Mouse (Mus musculus) liver, postnatal 0 days (tissue): Measurements from ENCODE around the gene Pqlc3. TPM values are rescaled to one million over a fixed set of nuclear protein-coding genes. Genes with fewer than 3 reads are reported as not detected.
"Not testable (repeated sequence)": the region's sequence is repeated elsewhere in the genome, so short reads cannot be mapped to it uniquely, and the experiment has no call there.

Experiments
- ATAC-seq: fragments of 200-750 bp; cut with Nextera tagmentation; 2 replicates; pipeline ENCODE4 v1.8.0; 2017; ENCODE audit warnings: mild to moderate bottlenecking, moderate library complexity
- DNase-seq: peaks from one replicate; pipeline ENCODE4 v3.0.0-alpha.2; 2016
- H3K27ac ChIP-seq: fragments of 300-500 bp; sonication (generic); 2 replicates; pipeline ENCODE4 v1.5.1; 2014; ENCODE audit warnings: antibody characterized with exemption, moderate library complexity, mild to moderate bottlenecking, low read depth
- H3K27me3 ChIP-seq: fragments of 300-500 bp; sonication (generic); 2 replicates; pipeline ENCODE4 v1.6.1; 2014; ENCODE audit warnings: low read length, control low read depth, mixed read lengths; ENCODE audit not compliant: insufficient read depth
- H3K36me3 ChIP-seq: fragments of 300-500 bp; sonication (generic); replicated peaks from 2 replicates; pipeline ENCODE4 v1.6.1; 2014; ENCODE audit warnings: mild to moderate bottlenecking, control low read depth, low read length, moderate library complexity, mixed read lengths; ENCODE audit not compliant: insufficient read depth
- H3K4me1 ChIP-seq: fragments of 300-500 bp; sonication (generic); 2 replicates; pipeline ENCODE4 v1.6.1; 2014; ENCODE audit warnings: antibody characterized with exemption, mild to moderate bottlenecking, control low read depth; ENCODE audit not compliant: insufficient read depth
- H3K4me2 ChIP-seq: fragments of 300-500 bp; sonication (generic); 2 replicates; pipeline ENCODE4 v1.6.1; 2014; ENCODE audit warnings: low read depth, mild to moderate bottlenecking, low read length, moderate library complexity, mixed read lengths
- H3K4me3 ChIP-seq: fragments of 300-500 bp; sonication (generic); 2 replicates; pipeline ENCODE4 v1.5.1; 2014; ENCODE audit warnings: low read depth, low read length
- H3K9ac ChIP-seq: fragments of 300-500 bp; sonication (generic); replicated peaks from 2 replicates; pipeline ENCODE4 v1.6.1; 2014; ENCODE audit warnings: mild to moderate bottlenecking, moderate library complexity
- H3K9me3 ChIP-seq: fragments of 300-500 bp; sonication (generic); 2 replicates; pipeline ENCODE4 v1.6.1; 2016; ENCODE audit warnings: mild to moderate bottlenecking, control low read depth, low read length, mixed read lengths
- CTCF ChIP-seq: sonication (generic); IDR thresholded peaks from 2 replicates; pipeline ENCODE4 v1.5.1; 2016; ENCODE audit warnings: antibody characterized with exemption, low read depth
- EP300 ChIP-seq: IDR thresholded peaks from 2 replicates; pipeline ENCODE4 v1.6.1; 2016; ENCODE audit warnings: antibody characterized with exemption, low read depth, mild to moderate bottlenecking
- WGBS: fragments of 180-500 bp; shearing (Covaris S2); extraction: QIAGEN DNeasy Blood & Tissue Kit; methylation state at CpG from one replicate; pipeline ENCODE4 v1.1.7; 2014; ENCODE audit not compliant: insufficient replicate concordance; 5-methylcytosine and 5-hydroxymethylcytosine counted together
- polyA plus RNA-seq: library from polyadenylated mRNA; unstranded; fragments of >200 nt; fragmentation: Nextera tagmentation; extraction: Ambion mirVana; gene quantifications from 2 replicates; pipeline ENCODE4 v1.2.1, GENCODE M21; 2015

The Pqlc3 gene
- polyA plus RNA-seq, 1 experiment from 2014 or later: 6.7 TPM

GRCm38 (mm10) chr12:17032694-17033463 is 32.7 kb upstream of the Pqlc3 start:
- Histone ChIP-seq H3K4me2 (peak overlapping the region; percentile 45), H3K9ac (no peak overlapping the region), H3K27ac (no peak overlapping the region), H3K4me3 (no peak overlapping the region), H3K27me3 (no peaks in the 10 kb centered on the region), H3K9me3 (no peaks in the 10 kb centered on the region), H3K36me3 (no peaks in the 10 kb centered on the region), H3K4me1 (no peaks in the 10 kb centered on the region)
- ATAC-seq (no peak), DNase-seq (peak; percentile 78)
- 33% methylated on average over 13 of the region's 13 CpGs for WGBS
- TF ChIP-seq CTCF (peak; percentile 85), EP300 (no peak)

- ATAC-seq: no peak
Measured at GRCm38 (mm10) chr12:17024554-17025110, 24.4 kb upstream of the Pqlc3 start.

GRCm38 (mm10) chr12:17022145-17022544 is 21.9 kb upstream of the Pqlc3 start:
- no peaks in the 10 kb centered on the region for H3K4me1 ChIP-seq
- H3K9ac ChIP-seq: no peak overlapping the region
- H3K36me3 ChIP-seq: no peaks in the 10 kb centered on the region
- H3K9me3 ChIP-seq: no peaks in the 10 kb centered on the region
- DNase-seq (no peak), ATAC-seq (no peak)
- no peak overlapping the region for H3K4me3 ChIP-seq
- no peak overlapping the region for H3K27ac ChIP-seq
- 86% methylated on average over 4 of the region's 4 CpGs for WGBS
- TF ChIP-seq CTCF: no peak
- no peak for TF ChIP-seq EP300
- no peaks in the 10 kb centered on the region for H3K27me3 ChIP-seq
- H3K4me2 ChIP-seq: no peak overlapping the region

More at GRCm38 (mm10) chr12:17024554-17025110, 24.4 kb upstream of the Pqlc3 start:
- H3K36me3 ChIP-seq: no peaks in the 10 kb centered on the region
- H3K4me2 ChIP-seq: no peak overlapping the region
- H3K27me3 ChIP-seq: no peaks in the 10 kb centered on the region
- no peak overlapping the region for H3K9ac ChIP-seq
- no peak overlapping the region for H3K27ac ChIP-seq
- H3K4me1 ChIP-seq: no peaks in the 10 kb centered on the region
- no peak for TF ChIP-seq CTCF
- no peak for TF ChIP-seq EP300
- DNase-seq: no peak
- 80% methylated on average over 6 of the region's 6 CpGs for WGBS
- H3K4me3 ChIP-seq: no peak overlapping the region
- no peaks in the 10 kb centered on the region for H3K9me3 ChIP-seq

GRCm38 (mm10) chr12:17021125-17021524 is 20.9 kb upstream of the Pqlc3 start:
- not testable (repeated sequence) for H3K27ac ChIP-seq, H3K4me2 ChIP-seq, H3K9me3 ChIP-seq, H3K4me1 ChIP-seq, H3K4me3 ChIP-seq, H3K9ac ChIP-seq, H3K27me3 ChIP-seq, H3K36me3 ChIP-seq, ATAC-seq, DNase-seq
- WGBS: 69% methylated on average over 4 of the region's 4 CpGs

GRCm38 (mm10) chr12:17018468-17018867 is 18.3 kb upstream of the Pqlc3 start:
- H3K4me2 ChIP-seq: no peak overlapping the region
- H3K27me3 ChIP-seq: no peaks in the 10 kb centered on the region
- H3K4me3 ChIP-seq: no peak overlapping the region
- H3K4me1 ChIP-seq: no peaks in the 10 kb centered on the region
- DNase-seq: peak; percentile 66
- H3K9me3 ChIP-seq: no peaks in the 10 kb centered on the region
- no peak for ATAC-seq
- WGBS: 31% methylated on average over 4 of the region's 4 CpGs
- H3K9ac ChIP-seq: no peak overlapping the region
- TF ChIP-seq EP300: no peak
- TF ChIP-seq CTCF: peak; percentile 66
- no peak overlapping the region for H3K27ac ChIP-seq
- H3K36me3 ChIP-seq: no peaks in the 10 kb centered on the region

GRCm38 (mm10) chr12:17015711-17016110 is 15.5 kb upstream of the Pqlc3 start:
- ATAC-seq: no peak
- H3K9me3 ChIP-seq: no peaks in the 10 kb centered on the region
- WGBS: 83% methylated on average over 2 of the region's 2 CpGs
- H3K4me1 ChIP-seq: peaks cover 5% of the 10 kb centered on the region; the same call in 1 of the 2 replicates
- no peak overlapping the region for H3K4me2 ChIP-seq
- no peaks in the 10 kb centered on the region for H3K36me3 ChIP-seq
- 0 out of 2 replicates have a peak, but pooled peaks cover 4% of the 10 kb centered on the region for H3K27me3 ChIP-seq
- no peak overlapping the region for H3K9ac ChIP-seq
- H3K27ac ChIP-seq: no peak overlapping the region
- H3K4me3 ChIP-seq: no peak overlapping the region
- TF ChIP-seq EP300: no peak
- no peak for TF ChIP-seq CTCF
- no peak for DNase-seq
